Mouse (Mus musculus): ENCODE results near the gene Lta.
"Not testable (repeated sequence)": the region's sequence is repeated elsewhere in the genome, so short reads cannot be mapped to it uniquely, and the experiment has no call there.

Gene Lta

GRCm38 (mm10) chr17:35239700-35240099 is 34.5 kb upstream of the Lta start:
- no peak for DNase-seq (ENCODE audit: low spot score)

- DNase-seq (ENCODE audit: low spot score): no peak
These were observed 32.4 kb upstream of the Lta start for GRCm38 (mm10) chr17:35237504-35237903.

DNA sequence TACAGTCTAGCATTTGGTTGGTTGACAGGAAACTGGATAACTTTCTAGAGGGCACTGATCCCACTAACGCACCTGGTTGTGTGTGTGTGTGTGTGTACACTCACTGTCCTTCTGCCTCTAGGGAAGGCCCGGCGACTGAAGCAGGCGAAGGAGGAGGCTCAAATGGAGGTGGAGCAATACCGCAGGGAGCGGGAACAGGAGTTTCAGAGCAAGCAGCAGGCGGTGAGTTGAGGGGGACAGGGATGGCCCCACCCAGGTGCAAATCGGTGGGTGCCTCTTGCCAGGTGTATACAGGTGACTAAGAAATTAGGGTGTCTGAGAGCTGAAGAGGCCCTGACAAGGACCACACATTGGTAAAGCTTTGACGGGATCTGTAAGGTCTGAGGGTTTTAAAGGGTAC is 31.8 kb upstream of the Lta start:
- DNase-seq (ENCODE audit: low spot score): no peak

DNA sequence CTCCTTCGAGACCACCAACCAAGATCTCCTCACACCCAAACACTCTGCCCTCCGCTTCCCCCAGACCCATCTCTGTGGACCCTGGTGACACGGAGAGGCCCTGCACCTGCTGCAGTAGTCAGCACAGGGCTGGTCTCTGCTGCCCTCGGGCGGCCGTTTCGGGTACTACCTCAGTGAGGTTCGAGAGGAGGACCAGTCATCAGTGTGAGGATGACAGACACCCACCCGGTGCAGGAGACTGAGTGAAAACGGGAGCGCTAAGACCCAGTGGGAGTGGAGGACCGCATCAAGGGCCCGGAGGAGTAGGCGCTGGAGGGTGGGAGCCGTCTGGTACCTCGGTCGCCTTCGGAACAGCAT is 31.2 kb upstream of the Lta start:
- DNase-seq (ENCODE audit: low spot score): peak; percentile 98

DNA sequence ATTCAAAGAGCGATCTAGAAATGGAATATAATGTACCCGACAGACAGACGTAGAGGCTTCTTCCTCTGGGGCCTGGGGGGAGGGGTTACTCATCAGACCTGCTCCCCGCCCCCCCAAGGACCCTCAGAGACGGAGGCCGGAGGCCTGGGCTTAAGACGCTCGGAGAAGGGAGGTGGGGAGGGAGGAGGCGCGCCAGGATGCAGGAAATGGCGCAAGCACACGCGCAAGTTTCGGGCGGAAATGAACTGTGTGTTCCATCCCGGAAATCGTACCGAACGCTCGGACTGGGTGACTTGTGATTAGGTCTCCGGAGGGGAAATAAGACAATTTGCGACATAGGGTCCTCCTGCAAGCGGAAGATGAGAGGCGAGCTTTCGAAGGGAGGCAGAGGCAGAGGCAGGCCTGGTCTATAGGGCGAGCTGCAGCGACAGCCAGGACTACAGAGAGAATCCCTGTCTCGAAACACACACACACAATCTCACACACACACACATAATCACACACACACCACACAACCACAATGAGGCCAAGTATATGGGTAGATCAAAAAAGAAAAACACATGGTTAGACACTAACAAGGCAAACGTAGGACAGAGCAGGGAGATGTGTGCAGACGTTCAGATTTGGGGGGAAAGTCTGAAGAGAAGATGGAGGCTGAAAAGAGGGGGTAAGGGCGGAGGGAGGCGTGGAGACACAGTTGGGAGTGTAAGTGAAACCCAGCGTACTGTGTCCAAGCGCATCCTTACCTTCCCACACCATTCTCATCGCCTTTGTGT is 30.7 kb upstream of the Lta start, which contains the start of gene Nfkbil1:
Nfkbil1 (minus strand) TSS at position 179 of the 776 bp plus-strand sequence.
- peak; percentile 75 for DNase-seq (ENCODE audit: low spot score)

DNA sequence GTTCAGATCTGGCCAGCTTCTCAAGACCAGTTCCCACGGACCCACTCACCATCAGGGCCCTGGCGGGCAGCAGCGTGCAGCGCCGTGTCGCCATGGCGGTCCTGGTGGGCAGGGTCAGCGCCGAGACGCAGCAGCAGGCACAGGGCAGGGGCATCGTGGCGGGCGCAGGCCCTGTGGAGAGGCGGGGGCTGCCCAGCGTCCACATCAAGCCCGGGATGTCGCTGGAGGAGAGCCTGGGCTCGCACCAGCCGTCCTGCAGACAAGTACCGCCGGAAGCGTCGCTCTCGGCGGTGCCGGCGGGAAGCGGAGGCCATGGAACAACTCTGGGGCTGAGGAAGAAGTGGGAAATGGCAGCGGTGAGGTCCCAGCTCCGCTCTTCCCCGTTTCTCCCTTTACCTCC is 29.8 kb upstream of the Lta start:
- no peak for DNase-seq (ENCODE audit: low spot score)

- not testable (repeated sequence) for DNase-seq (ENCODE audit: low spot score)
These were observed 28.9 kb upstream of the Lta start for GRCm38 (mm10) chr17:35234090-35234489.

DNA sequence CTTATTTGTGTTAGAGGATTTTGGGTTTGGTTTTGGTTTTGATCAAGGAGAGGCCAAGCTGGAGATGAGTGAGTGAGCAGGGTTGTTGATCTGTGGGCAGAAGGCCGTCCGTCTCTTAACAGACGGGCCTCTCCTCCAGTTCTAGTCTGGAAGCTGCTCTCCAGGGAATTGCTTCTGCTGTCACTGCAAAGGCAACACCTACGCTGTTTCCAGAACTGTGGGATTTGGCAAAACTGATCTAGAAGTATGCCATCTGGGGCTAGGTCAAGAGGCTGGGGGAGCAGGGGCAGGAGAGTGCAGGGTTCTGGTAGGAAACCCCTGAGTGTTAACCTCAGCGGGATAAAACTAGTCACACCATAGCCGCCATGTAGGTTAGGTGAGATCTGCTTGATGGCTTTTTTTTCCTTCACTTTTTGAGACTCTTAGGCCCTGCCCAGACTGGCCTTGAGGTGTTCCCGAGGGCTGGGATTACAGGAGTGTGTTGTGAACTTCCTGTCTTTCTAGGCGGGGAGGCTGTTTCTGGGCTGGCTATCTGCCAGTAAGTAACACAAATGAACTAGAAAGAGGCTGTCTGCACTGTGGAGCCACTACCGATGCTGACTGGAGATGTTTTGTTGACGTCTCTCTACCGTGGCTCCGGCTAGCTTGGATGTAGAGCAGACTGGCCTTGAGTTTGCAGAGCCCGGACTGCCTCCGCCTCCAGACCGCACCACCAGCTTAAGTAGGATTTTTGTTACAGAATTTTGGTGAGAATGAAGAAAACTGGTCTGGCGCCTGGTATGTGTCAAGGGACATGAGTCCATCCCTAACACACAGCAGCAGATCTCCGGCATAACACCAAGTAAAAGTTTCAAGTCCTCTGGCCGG is 28.2 kb upstream of the Lta start, which contains the start of gene Atp6v1g2:
Atp6v1g2 (plus strand) TSS at position 547 of the 867 bp plus-strand sequence.
- no peak for DNase-seq (ENCODE audit: low spot score)

DNA sequence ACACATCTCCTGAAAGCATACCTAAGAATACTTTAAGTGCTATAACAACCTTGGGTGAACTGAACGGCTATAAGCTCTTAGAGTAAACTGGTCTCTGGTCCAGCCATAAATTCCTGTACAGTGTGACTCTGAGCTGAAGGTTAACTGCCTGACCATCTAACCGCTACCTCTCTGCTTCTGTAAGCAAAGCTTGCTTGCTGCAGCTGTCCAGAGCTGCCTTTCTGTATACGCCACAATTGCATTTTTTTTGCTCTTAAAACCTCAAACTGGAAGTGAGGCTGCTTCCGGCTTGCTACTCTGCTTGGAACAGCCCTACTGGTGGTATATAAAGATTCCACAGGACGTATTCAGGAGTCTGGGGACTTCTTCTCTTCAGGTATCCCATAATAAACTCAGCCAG is 27.5 kb upstream of the Lta start:
- no peak for DNase-seq (ENCODE audit: low spot score)

DNA sequence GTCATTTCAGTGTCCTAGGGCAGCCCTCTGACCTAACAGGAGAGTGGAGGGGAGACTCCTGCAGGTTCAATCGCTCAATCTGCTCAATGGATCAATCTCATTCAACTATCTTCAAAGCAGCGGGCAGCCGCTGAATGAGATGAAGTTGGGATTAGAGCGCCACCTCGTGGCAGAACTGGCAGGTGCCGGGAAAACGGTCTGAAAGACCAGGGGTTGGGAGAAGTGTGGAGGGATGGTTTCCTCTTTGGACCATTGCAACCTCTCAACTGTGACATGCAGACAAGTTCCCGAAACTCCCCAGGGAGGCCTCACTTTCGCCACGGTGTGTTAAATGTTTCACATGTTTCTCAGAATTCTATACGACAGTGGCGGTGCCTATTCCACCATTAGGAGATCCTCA is 26.9 kb upstream of the Lta start:
- peak; percentile 88 for DNase-seq (ENCODE audit: low spot score)

DNA sequence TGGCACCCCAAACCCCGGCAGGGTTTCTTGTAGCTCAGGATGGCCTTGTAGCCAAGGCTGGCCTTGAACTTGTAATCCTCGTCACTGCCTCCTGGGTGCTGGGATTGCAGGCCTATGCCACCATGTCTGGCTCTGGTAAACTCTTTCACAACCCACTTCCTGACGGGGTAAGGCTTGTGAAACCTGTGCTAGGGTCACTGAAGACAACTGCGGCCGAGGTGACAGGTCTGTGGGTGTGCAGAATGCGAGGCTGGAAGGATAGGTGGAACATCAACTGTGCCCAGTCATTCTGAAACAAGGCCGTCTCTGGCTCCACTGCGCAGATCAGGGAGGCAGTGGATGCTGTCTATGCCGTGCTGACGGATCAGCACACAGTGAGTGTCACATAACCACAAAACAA is 25.9 kb upstream of the Lta start:
- no peak for DNase-seq (ENCODE audit: low spot score)

DNA sequence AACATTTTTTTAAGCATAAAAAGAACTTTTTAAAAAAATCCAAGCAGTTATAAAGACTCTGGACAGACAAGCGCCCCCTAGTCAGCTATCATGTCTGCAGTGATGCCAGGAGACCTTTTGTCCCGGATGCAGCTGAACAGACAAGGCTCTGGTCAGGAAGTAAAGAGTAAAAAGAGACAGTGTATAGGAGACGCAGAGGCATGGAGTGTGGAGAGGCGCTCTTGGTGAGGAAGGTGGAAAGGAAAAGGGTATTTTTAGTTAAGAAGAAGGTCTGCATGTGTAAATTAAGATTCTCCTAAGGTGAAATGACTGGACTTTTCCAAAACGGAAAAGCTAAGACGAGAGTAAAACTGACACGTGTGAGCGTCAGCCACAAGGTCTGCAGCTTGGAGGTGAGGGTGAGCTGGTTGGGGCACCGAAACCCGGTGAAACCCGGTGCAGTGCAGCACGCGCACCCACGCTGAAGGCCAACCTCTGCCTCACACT is 21.5 kb upstream of the Lta start:
- DNase-seq (ENCODE audit: low spot score): no peak

- DNase-seq (ENCODE audit: low spot score): no peak
These were observed 20.3 kb upstream of the Lta start for GRCm38 (mm10) chr17:35225456-35225855.

- no peak for DNase-seq (ENCODE audit: low spot score)
These were observed 19.5 kb upstream of the Lta start for GRCm38 (mm10) chr17:35224641-35225040.

DNA sequence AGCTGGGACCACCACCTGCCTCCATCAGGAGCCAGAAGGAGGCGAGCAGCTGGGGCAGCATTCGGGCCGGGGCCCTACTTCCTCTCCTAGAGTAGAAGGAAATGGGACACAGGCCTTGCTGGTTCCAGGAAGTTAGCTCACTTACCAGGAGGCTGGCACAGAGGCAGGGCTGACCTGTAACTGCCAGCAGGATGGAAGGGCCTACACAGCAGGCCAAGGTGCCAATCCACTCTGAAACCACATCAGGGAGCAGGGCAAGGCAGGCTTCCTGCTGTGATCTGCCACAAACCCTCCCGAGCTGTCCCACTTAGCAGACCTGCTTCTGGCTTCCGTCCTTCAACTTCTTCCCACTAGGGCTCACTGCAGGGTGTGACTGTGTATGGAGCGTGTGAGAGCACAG is 17.1 kb upstream of the Lta start:
- no peak for DNase-seq (ENCODE audit: low spot score)

- DNase-seq (ENCODE audit: low spot score): no peak
These were observed 15.2 kb upstream of the Lta start, which contains the start of gene Gm16181 for GRCm38 (mm10) chr17:35220156-35220952. Gene Gm16181 (plus strand): TSS chr17:35220834.

DNA sequence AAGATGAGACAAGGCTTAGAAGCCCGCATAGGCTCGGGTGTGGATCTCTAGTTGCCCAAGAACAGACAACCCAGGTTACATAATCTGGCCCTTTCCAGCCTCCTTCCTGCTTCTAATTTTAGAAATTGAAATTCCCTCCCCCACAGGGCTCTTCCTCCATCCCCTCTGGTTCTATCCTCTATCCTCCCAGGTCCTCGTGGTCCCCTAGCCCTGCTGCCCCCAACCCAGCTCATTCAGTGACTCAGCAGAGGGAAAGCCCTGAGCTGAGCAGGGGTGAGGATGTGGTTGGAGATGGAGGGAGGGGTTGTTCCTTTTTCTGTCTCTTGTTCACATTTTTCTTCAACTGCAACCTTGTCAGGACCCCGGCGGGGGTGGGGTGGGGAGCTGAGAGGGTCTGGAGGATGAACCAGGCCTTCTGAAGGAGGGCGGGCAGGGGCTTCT is 14.5 kb upstream of the Lta start:
- DNase-seq (ENCODE audit: low spot score): no peak

GRCm38 (mm10) chr17:35218516-35219193 is 13.5 kb upstream of the Lta start:
- no peak for DNase-seq (ENCODE audit: low spot score)

- DNase-seq (ENCODE audit: low spot score): no peak
These were observed 7.9 kb upstream of the Lta start for GRCm38 (mm10) chr17:35213071-35213470.

DNA sequence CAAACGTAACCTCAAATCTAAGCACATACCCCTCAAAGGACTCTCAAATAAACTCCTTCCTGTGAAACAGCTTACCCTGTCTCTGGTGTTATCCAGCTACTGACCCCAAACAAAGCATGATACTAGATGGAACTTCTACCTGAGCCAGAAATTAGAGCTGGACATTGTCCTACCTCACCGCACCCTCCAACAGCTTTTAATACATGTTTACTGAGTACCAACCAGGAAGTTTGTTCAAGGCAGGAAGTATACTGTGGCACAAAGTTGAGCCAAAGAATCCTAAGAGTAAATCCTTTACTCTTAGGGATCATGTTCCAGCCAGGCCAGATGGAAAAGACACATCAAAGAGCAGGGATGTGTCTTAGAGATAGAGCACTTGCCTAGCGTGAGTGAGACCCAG is 5.4 kb upstream of the Lta start:
- DNase-seq (ENCODE audit: low spot score): no peak

DNA sequence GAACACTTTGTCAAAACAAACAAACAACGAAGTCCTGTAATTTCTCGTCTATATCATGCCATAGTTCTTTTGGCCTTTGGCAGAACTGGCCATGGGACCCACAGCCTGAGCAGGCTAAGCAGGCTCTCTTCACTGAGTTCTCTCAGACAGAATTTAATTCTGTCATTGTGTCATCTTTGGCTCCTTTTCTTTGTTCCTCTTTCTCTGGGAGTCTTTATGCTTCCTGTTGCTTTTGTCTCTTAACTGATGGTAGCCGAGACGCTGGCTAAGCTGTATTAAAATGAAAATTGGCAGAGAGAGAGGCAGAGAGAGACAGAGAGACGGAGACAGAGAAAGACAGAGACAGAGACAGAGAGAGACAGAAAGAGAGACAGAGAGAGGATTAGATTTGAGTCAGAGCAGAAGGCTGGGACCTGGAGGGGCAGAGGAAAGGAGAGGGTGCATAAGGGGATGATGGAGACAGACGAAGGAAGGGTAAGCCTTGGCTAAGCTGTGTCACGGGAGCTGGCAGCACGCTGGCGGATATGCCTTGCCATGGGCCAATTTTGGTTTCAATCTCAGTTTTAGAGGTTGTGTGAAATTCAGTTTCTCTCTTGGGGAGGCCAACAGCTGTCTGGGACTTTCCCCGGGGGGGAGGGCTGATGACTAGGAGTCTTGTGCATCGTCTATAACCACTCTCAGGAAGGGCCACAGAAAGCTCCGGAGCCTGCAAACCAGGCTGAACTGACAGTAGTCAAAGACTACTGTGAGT is 4.8 kb upstream of the Lta start:
- DNase-seq (ENCODE audit: low spot score): no peak

All from urinary bladder, postnatal 25 days (tissue).